Mouse (Mus musculus) bone marrow, adult 2 months (tissue): ENCODE data around the gene Ank2.

ENCODE experiments used
- CTCF ChIP-seq: fragments of 200-500 bp; IDR thresholded peaks from 2 replicates; pipeline ENCODE4 v1.5.1; 2011; ENCODE audit warnings: low read length, control low read depth; ENCODE audit not compliant: control insufficient read depth, insufficient read depth
- POLR2A ChIP-seq: fragments of 200-500 bp; IDR thresholded peaks from 2 replicates; pipeline ENCODE4 v1.6.1; 2011; ENCODE audit warnings: low read depth, mild to moderate bottlenecking, control low read depth, low read length, borderline replicate concordance; ENCODE audit not compliant: control insufficient read depth

DNA sequence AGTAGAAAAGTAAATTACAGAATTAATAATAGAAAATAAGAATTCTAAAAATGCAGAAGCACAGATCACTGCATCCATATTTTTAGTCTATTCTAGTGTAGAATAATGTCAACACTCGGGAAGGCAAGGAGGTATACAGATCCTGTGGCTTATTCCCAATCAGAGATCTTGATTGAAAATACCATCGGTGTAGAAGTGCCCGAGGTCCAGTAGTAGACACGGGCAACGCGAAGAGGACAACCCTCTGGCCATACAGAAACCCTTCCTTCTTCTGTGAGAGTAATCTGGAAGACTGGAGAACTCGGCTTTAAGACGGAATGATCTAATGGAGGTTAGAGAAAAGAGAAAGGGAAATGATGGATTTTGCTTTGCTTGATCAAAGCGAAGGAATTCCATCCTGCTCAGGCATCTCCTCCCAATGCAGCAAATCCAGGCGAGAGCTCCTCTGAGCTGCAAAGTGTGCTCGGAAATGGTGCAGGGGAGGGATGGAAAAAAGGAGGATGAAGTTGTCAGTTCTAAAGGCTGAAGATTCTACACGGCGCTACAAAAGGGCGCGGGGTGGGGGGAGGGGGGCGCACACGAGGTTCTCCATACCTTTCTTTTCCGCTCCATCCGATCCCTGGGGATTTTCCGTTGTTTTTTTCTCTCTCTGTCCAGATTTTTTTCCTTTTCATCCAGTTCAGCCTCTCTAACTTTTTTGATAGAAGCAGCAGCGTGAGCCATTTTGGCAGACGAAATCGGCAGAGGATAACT, 337.9 kb downstream of the Ank2 start:
- TF ChIP-seq POLR2A (no peak), CTCF (no peak)
